Mouse (Mus musculus) kidney, postnatal 36 days (tissue): ENCODE data around the gene Ankrd13a.
"Not testable (repeated sequence)": the region's sequence is repeated elsewhere in the genome, so short reads cannot be mapped to it uniquely, and the experiment has no call there.

ENCODE experiments used
- DNase-seq, 2 experiments: peaks; one replicate each; pipeline ENCODE4 v3.0.0; 2021 to 2022; ENCODE audit warnings: mixed read lengths in 2 of 2

Gene Ankrd13a

GRCm38 (mm10) chr5:114801841-114802240, 27.4 kb downstream of the Ankrd13a start:
- DNase-seq: no peak

DNA sequence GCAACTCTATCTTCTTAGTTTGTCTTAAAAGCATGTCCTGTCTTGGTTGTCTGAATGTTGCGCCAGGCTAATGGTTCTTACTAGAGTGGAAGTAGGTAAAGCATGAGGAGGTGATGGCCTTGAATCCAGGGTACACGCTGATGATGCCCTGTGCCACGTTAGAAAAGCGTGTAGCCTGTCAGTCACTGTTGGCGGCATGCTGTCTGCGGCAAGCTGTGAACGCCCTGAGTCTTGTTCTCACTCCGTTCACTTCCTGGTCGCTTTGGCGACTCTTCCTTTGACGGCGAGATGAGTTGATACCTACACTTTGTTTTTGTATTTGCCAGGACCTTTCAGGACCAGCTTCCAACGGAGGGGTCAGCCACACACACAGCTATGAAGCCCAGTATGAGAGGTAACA, 28.8 kb downstream of the Ankrd13a start:
- DNase-seq: no peak

DNA sequence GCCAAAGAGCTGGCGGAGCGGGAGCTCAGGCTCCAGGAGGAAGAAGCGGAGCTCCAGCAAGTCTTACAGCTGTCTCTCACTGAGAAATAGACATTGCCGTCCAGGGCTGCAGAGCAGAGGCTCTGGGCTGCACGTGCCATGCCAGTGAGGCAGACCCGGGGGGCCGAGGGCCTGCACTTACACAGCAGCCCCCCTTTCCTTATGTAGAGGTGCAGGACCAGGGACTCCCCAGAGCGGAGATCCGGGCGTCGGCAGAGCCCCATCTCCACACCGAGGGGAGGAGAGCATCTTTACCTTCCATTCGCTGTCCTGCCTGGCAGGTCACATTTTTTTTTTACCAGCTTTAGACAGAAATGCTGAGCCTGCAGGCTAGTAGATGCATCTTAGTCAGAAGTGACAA, 29.9 kb downstream of the Ankrd13a start:
- DNase-seq: no peak

GRCm38 (mm10) chr5:114804958-114805357, 30.5 kb downstream of the Ankrd13a start:
- DNase-seq: peak; percentile 47 to 80

DNA sequence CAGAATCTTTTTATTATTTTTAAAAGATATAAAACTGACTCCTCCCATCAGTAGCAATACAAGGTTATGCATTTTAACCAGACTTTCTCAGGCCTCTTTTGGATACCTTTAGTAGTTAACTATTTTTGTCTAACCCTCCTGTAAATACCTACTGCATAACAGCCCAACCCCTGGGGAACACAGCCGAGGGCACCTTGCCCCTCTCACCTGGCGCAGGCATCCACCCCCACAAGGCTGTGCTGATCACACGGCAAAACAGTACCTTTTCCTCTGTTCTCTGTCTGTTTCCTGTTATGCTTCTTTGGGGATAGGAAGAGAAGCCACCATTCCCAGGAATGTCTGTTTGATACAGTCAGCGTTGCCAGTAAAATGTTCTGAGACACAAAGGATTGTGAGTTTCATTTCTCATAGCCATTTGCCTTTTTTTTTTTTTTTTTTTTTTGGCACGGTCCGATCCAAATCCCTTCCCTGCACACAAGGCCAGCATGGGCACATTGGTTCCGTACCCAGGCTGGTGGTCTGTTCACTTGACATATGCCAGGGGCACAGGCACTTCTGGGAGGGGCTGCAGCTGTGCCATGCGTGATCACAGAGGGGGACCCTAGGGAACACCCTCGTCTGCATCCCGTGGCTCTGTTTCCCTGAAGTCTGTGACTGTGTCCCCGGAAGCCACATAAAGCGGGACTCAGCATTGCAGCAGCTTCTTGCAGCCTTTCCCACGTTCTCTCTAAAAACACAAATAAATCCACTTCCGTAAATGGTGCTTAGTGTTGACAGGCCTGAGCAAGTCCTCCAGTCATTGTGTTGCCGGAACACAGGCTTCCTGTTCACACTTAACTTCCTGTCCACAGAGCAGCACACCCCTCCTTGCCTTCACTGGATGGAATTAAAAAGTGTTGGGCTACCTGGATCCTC, 31.2 kb downstream of the Ankrd13a start:
- peak; percentile 37 to 53 for DNase-seq

GRCm38 (mm10) chr5:114806636-114807035, 32.2 kb downstream of the Ankrd13a start:
- peak in 1 of 2 experiments; percentile 26 for DNase-seq

DNA sequence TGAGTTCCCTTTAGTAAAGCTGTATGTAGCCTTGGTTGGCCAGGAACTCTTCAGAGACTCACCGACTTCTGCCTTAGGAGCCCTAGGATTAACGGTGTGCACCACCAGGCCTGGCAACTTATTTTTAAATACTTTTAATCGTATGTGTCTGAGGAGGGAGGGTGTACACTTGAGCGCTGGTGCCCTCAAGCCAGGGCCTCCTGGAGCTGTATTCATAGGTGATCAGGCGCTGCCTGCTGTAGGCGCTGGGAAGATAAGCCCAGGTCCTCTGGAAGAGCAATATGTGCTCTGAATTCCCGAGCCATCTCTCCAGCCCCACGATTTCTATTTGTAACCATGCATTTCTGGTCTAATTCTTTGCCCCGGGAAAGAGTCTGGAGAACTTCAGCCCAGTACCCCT, 32.6 kb downstream of the Ankrd13a start:
- DNase-seq: no peak

DNA sequence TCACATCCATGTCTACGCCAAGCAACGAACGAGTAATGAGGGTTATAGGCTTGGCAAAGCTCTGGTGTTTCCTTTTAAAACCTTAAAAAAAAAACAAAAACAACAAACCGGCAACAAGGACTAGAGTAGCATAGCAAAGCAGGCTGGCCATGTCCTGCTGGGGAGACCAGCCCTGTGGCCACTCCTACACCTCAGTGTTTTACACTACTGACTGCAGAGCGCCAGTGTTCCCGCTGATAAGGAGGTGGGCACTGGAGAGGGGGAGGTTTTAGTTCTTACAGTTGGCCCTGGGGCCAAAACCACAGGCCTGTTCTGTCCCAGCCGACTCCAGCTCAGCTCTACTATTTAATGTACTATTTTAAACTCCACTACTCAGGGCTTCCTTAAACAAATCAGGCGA, 33.0 kb downstream of the Ankrd13a start:
- no peak for DNase-seq

DNA sequence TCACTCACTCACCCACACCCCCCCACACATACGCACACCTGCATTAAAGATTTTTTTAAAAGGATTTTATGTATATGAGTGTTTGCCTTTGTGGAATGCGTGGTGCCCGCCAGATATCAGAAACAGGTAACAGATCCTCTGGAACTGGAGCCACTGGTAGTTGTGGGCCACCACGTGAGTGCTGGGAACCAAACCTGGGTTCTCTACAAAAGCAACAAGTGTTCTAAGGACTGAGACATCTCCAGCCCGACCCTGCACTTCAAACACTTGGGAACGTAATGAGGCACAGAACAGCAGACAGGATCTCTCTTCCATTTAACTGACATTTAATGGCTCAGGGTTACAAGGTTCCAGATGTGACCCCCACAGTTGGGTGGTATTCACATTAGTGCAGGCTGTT, 33.4 kb downstream of the Ankrd13a start:
- no peak for DNase-seq

- no peak for DNase-seq
Measured at GRCm38 (mm10) chr5:114808385-114808784, 33.9 kb downstream of the Ankrd13a start.

DNA sequence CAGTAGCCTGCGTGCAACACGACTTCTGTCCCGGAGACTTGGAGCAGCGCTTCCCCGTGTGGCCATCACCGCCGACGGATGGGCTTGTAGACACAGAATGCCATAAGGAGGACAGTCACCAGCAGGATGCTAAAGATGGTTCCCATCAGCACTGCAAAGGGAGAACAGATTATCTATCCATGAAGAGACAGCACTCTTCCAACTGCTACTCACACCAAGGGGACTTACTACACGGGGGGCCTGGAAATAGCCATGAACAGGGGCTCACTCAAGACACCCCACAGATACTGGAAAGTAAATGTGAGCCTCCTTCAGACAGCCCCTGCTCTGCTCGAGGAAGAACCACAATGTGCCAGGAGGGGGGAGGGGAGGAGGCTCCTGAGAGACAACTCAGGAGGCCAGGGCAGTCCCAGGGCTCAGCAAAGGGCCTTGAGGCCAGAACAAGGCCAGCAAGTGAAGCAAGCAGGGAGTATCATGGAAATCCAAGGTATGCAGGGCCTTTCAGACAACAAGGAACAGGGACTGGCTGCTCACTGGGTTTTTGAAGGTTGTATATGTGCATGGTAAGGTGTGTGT, 34.8 kb downstream of the Ankrd13a start:
- no peak for DNase-seq

DNA sequence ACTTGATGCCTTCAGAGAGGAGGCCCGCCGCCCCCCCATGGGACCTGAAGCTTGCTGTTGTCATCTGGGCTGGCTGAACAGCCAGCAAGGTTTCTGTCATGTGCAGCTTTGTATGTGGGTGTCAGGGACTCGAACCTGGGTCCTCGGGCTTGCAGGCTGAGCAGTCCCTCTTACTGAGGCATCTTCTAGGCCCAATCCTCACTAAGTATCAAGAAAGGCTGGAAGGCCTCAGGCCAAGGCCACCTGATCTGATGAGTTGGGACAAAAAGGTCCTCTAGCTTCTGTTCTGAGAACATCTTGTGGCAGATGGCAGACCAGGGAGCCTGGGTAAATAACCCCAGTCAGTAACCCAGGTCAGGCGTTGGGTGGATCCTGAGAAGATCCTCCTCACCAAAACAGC, 35.3 kb downstream of the Ankrd13a start:
- DNase-seq: no peak

- DNase-seq: peak; percentile 85 to 92
Measured at GRCm38 (mm10) chr5:114813525-114814181, 39.2 kb downstream of the Ankrd13a start.

- DNase-seq: no peak
Measured at GRCm38 (mm10) chr5:114816599-114816998, 42.1 kb downstream of the Ankrd13a start.

GRCm38 (mm10) chr5:114818124-114818523, 43.6 kb downstream of the Ankrd13a start:
- peak; percentile 42 to 55 for DNase-seq

DNA sequence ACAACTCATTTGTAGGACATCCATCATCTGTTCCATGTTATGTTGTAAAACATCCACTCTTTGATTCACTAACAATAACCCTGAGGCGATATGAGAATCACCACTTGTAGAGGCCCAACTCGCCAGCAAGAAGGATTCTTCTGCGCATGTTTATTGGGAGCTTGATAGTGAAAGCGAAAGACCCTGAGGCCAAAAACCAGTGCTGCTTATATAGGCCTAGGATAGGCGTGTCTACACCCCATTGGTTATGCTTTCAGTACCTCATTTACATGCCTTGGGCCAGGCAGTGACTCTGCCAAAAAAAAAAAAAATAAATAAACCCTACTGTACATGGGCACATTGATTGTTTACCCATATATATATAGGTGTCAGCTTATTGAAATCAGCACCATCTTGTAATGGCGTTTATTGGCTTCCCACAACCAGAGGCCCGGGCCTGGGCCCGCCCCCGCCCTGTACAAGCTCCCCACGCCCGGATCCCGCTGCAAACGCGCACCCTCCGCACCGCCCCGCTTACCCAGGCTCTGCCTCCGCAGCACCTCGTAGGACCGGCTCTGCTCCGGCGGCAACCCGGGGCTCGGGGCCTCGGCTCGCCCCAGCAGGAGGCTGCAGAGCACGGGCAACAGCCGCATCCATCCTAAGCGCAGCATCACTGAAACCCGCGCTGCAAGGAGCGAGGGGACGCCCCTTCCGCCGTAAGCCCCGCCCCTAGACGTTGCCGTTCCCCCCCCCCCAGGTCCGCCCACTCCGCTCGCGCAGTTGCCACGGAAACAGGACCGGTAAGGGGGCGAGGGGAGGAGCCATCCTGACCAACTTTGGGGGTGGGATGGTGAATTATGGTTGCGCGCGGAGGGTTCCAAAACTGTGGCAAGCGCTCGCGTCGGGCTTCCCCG, 48.6 kb downstream of the Ankrd13a start, which contains the start of gene 1500011B03Rik:
TSS of gene 1500011B03Rik (minus strand) at position 673 of the 893 bp plus-strand sequence.
- peak; percentile 62 to 87 for DNase-seq

DNA sequence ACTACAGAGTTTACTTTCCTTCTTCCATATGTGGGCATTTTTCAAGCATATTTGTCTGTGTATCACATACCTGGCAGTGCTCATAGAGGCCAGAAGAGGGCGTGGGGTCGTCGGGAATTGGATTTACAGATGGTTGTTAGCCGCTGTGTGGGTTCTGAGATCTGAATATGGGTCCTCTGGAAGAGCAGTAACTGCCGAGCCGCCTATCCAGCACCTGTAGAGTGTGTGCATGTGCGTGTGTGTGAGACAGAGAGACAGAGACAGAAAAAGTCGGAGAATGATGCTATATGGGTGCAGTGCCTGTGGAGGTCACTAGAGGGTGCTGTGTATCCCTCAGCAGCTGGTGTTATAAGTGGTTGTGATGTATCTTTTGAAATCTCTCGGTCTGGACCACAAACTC, 49.7 kb downstream of the Ankrd13a start:
- peak; percentile 48 to 70 for DNase-seq

GRCm38 (mm10) chr5:114825978-114826691, 51.7 kb downstream of the Ankrd13a start:
- peak; percentile 88 to 95 for DNase-seq

GRCm38 (mm10) chr5:114827427-114827826, 53.0 kb downstream of the Ankrd13a start:
- DNase-seq: no peak

- DNase-seq: no peak
Measured at GRCm38 (mm10) chr5:114829740-114830139, 55.3 kb downstream of the Ankrd13a start.

GRCm38 (mm10) chr5:114836886-114837285, 62.4 kb downstream of the Ankrd13a start:
- no peak for DNase-seq

GRCm38 (mm10) chr5:114840481-114840880, 66.0 kb downstream of the Ankrd13a start:
- DNase-seq: not testable (repeated sequence)
